Mouse (Mus musculus): Measurements from ENCODE around the gene Lgals4.
"Not testable (repeated sequence)": the region's sequence is repeated elsewhere in the genome, so short reads cannot be mapped to it uniquely, and the experiment has no call there.

The Lgals4 gene

DNA sequence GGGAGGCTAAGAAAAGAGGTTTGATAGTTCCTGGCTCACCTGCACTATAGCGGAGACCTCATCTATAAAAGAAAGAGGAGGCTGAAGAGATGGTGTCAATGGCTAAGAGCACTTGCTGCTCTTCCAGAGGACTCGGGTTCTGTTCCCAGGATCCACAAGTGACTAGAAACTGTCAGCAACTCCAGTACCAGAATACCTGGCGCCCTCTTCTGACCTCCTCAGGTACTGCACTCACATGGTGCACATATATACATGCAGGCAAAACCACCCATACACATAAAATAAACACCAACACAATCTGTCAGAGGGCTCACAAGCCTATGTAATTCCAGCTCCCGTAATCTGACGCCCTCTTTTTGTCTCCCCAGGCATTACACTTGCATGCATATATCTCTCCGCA, 27.2 kb downstream of the Lgals4 start:
- CTCF ChIA-PET: no interaction called here

DNA sequence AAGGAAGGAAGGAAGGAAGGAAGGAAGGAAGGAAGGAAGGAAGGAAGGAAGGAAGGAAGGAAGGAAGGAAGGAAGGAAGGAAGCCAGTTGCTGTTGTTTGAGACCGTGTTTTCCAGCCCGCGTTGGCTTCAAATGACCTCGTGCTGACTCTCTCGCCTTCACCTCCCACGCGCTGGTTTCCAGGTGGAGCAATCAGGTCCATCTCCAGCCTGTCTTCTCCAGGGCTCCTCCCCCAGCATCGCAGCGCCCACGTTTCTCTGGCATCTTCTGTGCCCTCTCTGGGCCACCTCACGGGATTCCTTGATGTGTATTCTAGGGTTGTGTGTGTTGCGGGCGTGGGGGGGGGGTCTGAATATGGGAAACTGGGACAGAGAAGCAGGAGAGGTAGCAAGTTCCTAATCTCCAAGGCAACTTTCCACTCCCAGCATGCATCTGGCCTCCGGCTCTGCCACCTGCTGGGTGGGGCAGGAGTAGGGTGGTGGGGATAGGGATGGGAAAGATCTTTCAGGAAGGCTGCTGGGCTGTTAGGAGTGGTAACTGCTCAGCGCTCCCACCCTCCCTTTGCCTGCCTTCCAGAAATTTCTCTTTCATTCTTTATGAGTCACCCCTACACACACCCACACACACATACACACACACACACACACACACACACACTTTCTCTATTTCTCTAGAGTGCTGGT, 29.3 kb downstream of the Lgals4 start:
- CTCF ChIA-PET: no interaction called here

DNA sequence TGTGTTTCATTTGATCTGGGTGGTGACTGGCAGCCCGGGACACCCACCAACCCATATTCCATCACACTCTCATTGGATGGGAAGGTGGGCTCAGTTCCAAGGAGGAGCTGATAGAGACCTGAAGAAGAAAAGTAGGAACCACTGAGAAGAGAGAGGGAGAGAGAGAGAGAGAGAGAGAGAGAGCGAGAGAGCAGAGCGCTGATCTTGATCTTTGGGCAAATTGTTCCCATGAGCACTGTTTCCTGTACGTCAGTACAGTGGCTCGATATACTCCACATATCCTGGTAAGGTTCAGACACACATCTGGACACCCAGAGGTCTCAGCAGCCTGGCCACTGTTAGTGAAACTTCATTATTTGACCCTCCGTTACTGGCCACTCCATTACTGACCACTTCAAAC, 29.9 kb downstream of the Lgals4 start, which contains the start of gene Lgals7:
Gene Lgals7, plus strand, starts transcription at position 314 of the 400 bp plus-strand sequence.
- CTCF ChIA-PET: no interaction called here

DNA sequence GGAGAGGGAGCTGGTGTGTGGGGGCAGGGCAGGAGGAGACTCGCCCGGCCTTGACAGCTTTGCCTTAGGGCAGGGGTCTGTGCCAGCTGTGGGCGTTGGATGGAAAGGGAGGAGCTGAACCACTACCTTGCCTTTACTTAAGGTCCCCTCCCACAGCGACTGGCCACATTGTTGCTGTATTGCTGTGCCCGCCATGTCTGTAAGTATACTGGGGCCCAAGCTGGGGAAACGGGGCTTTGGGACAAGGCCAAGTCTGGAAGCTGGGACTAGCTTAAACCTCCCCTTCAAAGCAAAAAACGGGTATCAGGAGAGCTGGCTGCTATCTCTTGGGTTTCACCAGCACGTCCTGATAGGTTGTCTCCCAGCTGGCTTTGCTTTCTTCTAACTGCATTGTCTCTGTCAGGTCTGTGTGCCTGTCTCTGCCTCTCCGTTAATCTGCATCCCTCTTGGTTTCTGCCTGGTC, 30.7 kb downstream of the Lgals4 start:
- CTCF ChIA-PET: no interaction called here

DNA sequence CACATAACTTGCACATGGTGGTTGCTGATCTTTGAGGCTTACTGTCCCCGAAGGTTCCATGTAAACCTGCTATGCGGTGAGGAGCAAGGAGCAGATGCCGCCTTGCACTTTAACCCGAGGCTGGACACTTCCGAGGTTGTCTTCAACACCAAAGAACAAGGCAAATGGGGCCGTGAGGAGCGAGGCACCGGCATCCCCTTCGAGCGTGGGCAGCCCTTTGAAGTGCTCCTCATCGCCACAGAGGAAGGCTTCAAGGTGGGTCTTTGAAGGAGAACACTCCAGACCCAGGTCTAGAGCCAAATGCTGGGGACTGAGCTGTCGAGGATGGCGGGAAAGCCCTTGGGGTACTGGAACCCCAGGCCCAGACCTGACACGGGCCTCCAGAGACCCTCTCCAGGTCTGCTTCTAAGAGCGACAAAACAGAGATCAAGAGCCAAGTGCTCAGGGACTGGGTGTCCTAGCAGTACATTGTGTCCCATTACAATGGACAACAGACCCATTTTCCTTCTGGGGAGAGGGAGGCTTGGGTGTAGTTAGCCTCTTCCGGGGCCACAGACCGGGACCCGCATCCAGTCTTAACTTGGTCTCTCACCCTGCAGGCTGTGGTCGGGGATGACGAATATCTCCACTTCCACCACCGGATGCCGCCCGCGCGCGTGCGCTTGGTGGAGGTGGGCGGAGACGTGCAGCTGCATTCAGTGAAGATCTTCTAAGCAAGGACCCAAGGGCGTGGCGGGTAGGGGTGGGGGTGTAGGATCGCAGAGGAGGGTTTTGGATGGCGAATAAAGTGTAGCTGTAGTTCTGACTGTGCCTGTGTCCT, 32.0 kb downstream of the Lgals4 start:
- CTCF ChIA-PET: no interaction called here

DNA sequence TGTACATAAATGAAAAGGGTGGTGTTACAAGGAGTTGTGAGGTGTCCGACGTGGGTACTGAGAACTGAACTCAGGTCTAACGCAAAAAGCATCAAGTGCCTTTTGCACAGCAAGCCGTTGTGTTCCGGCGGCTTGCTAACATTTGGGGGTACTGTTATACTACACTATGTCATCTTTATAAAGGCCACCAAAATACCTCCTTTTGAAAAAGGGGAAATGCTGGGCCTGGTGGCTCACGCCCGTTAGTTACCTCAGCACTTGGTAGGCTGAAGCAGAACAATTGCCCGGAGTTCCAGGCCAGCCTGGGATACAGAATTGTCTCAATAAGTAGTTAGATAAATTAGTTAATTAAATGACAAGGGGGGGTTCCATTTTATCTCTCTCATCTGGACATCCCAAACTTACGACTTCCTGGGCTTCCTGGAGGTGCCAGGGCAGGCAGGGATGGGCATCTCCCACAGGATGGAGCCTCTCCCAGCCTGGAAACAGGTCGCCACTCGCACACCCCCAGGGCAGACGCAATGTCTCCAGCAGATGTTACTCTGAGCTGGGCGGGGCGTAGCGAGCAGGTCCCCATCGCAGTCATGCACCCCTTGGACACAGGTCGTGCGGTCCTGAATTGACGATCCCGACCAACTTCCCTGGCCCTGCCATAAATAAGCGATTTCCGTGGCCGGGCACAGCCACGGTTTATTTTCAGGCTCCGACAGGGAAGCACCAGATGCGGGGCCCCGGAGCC, 33.3 kb downstream of the Lgals4 start:
- CTCF ChIA-PET: interaction anchor here (0.7 to 1.6 kb wide), 4 partner anchors 35 to 337 kb away, joined by 5 to 8 read pairs (median 6); no protein-coding TSS in a partner anchor

DNA sequence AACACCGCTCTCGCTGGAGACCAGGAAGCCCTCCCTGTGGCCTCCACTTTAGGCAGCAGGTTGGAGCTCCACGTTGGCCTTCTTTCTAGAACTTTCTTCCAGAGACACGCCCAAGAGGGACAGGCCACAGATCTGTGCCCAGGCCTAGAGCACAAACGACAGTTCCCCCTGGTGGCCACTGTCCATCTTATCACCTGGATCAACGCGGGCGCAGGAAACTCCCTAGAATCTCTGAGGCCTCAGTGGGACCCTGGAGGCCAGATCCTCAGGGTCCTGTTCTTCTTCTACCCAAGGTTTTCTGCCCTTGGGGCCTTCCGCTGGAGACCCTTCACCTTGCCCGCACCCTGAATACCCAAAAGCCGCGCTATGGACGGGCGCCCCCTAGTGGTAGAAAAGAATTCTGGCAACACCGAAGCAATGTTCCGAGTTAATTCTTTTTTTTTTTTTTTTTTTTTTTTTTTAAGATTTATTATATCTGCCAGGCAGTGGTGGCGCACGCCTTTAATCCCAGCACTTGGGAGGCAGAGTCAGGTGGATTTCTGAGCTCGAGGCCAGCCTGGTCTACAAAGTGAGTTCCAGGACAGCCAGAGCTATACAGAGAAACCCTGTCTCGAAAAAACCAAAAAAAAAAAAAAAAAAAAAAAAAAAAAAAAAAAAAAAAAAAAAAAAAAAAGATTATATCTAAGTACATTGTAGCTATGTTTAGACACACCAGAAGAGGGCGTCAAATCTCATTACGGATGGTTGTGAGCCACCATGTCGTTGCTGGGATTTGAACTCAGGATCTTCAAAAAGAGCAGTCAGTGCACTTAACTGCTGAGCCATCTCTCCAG, 34.1 kb downstream of the Lgals4 start:
- CTCF ChIA-PET: interaction anchor here (0.5 to 1.6 kb wide), 12 partner anchors 34 to 1890 kb away, joined by 3 to 19 read pairs (median 6); no protein-coding TSS in a partner anchor

DNA sequence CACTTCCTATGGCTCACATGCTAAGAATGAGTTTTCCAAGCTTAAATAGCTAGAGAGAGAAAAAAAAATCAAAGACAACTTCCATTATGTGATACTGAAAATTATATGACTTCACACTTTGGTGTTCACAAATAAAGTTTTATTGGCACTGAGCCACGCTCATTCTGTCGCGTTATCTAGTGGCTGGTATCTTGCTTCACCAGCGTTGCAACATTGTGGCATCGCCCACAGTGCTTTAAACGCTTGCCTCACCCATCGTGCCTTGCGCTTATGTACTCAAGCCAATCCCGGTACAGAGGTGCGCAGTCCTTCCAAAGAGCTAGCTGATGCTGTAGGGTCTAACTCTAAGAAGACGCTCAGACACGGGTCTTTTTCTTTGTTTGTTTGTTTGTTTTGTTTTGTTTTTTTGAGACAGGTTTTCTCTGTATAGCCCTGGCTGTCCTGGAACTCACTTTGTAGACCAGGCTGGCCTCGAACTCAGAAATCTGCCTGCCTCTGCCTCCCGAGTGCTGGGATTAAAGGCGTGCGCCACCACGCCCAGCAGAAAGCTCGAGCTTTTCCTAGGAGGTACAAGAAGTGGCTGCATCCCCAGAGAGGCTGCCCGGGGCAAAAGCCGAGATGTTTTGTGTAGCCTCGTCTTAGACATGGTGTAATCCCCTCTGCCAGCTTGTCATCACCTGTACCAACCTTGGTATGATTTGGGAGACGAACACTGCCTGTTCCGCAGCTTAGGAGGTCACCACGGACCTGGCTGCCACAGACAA, 37.4 kb downstream of the Lgals4 start:
- CTCF ChIA-PET: interaction anchor here (0.6 kb wide), 1 partner anchor 93 kb away, joined by 8 read pairs; no protein-coding TSS in a partner anchor

DNA sequence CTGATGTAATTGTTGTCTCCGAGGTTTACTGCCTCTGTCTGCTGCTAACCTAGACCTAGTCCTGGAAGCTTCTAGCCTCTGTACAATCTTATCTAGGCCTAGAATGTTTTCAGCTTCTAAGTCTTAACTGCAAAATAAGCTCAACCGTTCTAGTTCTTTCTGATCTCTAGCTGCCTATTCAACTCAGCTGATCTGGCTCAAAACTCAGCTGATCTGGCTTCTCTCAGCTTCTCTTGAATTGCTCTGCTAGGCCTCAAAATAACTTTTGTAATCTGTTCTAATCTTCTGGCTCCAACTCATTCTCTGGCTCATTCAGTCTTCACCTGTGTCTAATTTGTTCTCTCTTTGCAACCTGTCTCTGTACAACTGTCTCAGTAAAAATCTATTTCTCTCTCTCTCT, 40.9 kb downstream of the Lgals4 start:
- CTCF ChIA-PET: no interaction called here

DNA sequence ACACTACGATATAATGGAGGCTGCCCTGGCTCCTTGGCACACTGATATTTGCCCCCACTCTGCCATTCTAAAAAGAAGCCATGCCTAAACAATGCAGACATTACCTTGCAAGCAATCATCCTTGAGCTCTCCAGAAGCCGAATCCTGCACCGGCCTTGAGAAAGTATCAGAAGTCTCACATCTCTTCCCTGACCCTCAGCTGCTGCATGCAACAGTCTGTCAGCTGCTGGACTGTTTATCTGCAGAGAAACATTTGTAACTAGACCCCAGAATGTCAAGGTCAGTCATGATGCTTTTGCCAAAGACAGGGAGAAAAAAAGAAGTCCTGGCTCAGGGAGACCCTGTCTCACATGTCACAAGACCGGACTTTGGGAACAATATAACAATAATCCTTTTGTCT, 42.4 kb downstream of the Lgals4 start:
- CTCF ChIA-PET: no interaction called here

DNA sequence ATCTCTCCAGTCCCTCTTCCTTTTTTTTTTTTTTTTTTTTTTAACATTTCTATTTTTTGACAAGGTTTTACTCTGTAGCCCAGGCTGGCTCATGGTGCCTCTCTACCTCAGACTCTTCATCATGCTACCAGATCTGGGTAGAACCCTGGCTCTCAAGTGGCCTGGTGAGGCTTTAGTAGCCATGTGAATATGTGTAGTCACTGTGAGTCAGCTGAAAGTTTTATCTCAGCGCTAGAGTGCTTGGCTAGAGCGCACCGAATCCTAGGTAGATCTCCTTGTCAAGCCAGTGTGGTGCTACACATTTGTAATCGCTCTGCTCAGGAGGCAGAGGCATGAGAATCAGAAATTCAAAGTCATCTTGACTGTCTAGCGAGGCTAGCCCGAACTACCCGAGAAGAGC, 43.5 kb downstream of the Lgals4 start:
- CTCF ChIA-PET: no interaction called here

DNA sequence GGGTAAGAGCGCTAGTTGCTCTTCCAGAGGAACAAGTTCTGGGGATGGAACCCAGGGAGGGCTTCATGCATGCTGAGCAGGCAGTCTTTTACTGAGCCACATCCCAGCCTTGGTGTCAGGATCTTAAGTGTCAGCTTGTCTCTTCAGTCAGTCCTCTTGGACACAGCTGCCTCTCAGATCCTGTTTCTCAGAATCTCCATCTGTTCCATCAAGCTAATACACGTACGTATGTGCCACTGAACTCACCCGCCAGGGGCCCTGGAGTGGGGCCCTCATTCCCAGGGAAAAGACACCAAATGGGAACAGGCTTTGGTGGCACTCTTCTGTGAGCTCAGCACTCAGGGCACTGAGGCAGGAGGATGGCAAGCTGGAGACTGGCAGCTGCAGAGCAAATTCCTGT, 44.2 kb downstream of the Lgals4 start:
- CTCF ChIA-PET: no interaction called here

DNA sequence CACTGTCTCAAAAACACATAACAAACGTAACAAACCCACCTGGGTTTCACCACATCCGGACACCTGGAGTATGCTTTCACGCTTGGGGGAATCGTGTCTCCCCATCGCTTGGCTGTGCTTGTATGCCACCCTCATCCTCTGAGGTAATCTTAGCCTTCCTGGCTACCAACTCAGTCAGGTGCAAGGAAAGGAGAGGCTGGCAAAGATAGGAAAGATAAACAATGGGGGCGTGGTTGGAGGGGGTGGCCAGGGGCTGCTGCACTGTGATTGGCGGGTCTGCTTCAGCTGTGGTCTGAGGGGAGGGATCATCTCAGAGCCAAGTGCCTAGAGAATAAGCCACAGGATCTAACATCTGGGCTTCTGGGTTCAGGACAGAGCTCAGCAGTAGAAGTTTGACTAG, 46.0 kb downstream of the Lgals4 start:
- CTCF ChIA-PET: interaction anchor here (0.6 kb wide), 2 partner anchors 439 to 1993 kb away, joined by 5 to 7 read pairs; no protein-coding TSS in a partner anchor

DNA sequence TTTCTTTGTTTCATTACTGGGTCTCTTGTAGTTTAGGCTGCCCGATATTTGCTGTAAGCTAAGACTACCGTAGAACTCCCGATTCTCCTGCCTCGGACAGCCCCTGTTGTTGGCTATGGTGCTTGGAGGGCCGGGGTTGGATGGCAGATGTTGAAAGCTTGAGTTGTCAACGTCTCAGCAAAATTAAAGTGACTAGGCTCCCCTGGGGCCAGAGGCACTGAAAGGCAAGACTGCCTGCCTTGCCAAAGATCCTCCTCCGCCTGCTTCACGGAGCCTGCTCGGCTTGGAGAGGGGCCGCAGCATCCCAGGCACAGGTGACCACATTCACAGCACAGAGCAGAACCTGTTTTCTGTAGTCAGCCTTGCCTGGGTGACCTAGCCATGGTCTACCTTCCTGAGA, 46.9 kb downstream of the Lgals4 start:
- CTCF ChIA-PET: no interaction called here

DNA sequence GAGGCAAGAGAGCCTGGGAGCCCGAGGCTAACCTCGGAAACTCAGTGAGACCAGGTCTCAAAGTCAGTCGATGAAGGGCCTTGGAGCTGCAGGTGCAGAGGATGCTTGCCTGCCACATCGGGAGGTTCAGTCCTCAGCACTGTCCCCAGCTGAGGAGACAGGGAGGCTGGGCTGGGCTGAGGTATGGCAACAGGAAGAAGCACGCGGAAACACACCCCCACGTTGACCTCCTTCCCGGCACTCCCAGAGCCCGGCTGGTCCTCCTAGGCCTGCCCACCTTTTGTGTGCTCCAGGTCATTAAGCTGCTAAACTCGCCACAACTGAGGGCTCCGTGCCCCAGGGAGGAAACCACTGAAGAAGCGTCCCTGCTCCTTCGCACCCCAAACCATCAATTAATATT, 47.5 kb downstream of the Lgals4 start, which contains the start of gene Capn12:
Gene Capn12, plus strand, starts transcription at position 224 of the 400 bp plus-strand sequence.
- CTCF ChIA-PET: no interaction called here

DNA sequence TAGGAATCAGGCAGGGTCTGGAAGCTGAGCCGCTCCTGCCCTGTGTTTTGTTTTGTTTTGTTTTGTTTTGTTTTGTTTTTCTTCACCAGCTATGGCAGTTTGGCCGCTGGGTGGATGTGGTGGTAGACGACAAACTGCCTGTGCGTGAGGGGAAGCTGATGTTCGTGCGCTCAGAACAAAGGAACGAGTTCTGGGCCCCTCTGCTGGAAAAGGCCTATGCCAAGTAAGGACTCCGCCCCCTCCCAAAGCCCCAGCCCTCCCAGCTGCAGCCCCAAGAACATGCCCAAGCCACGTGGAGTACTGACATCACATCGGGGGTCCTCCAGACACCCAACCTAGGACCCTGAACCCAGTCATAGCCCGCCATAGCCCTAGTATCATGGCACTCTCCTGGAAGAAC, 49.4 kb downstream of the Lgals4 start:
- CTCF ChIA-PET: no interaction called here

DNA sequence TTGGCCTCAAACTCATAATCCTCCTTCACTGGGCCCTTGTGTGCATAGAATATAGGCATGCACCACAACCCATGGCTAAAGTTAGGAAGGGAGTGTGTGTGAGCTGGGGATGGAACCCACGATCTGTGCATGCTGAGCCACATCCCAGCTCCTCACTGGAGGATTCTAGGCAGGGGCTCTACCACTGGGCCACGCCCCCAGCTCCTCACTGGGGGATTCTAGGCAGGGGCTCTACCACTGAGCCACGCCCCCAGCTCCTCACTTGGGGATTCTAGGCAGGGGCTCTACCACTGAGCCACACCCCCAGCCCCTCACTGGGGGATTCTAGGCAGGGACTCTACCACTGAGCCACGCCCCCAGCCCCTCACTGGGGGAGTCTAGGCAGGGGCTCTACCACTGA, 50.0 kb downstream of the Lgals4 start:
- CTCF ChIA-PET: not testable (repeated sequence)

DNA sequence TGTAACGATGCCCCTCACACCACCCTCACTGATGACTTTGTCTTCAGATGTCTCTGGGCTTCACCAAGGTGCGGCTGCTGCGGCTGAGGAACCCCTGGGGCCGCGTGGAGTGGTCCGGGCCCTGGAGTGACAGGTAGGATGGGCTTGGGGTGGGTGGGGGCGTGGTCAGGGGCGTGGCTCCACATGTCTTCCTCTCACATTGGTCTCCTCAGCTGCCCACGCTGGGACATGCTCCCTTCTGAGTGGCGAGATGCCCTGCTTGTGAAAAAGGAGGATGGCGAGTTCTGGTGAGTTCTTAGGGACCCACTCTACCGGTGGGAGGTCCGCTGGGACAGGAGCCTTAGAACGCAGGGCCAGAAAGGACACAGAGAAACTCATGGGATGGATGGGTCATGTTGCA, 52.8 kb downstream of the Lgals4 start:
- CTCF ChIA-PET: no interaction called here

DNA sequence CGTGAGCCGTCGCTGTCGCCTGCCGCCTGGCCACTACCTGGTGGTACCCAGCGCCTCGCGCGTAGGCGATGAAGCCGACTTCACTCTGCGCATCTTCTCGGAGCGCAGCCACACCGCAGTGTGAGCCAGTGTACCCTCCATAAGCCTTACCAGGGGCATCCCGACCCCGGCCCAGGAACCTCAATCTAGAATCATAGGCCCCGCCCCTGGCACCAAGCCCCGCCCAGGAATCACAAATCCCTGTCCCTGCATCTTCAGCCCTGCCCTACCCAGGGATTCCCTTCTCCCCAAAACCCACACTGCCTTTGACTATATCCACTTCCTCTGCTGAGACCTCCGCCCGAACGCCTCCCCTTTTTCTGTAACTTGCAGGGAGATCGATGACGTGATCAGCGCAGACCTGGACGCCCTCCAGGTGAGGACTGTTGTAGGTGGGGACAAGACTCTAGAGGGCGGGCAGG, 55.1 kb downstream of the Lgals4 start:
- CTCF ChIA-PET: interaction anchor here (0.6 kb wide), 1 partner anchor 422 kb away, joined by 5 read pairs; no protein-coding TSS in a partner anchor
